Mouse (Mus musculus) WW6 (cell line): ENCODE measurements around the gene Nfatc2.

Source experiments
- DNase-seq: peaks from one replicate; pipeline ENCODE4 v3.0.0-alpha.2; 2013; ENCODE audit warnings: low read depth, low spot score

Gene Nfatc2

DNA sequence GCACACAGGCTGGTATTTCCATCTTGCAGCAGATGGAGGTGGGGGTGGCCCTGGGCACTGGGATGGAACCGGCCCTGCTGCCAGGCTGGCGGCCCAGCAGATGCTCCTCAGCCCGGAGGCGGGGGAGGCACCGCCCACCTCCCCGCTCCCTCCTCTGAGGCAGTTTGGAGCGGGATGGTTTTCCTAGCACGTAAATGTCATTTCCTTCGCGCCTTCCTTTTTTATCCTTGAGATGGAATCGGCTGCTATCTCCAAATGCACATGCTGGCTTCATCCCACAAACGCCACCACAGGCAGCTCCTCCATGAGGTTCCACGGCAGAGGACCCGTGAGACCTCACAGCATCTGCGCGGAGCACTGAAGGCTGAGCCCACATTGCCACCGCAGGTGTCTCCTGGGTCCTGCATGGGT is 160.5 kb downstream of the Nfatc2 start:
- no peak for DNase-seq

DNA sequence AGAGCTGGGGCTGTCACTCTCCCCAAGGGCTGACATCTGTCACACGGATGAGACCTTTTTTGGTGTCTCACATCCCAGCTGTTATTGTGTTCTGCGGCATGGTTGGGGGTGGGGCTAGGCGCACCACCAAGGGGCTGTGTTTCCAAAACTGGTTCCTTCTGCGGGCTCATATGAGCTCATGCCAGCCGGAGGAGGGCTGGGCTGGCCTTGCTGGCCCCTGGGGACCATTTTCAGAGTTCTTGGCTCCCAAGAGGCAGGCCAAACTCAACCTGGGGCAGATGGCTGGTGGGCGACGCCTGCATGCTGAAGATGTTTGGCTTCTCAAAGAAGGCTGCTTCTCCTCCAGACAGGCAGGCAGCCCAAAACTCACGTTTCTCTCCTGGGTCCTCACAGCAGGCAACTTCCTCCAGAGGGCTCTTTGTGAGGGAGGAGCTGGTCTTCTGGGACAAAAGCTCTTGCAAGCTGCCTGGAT is 162.4 kb downstream of the Nfatc2 start:
- DNase-seq = no peak

DNA sequence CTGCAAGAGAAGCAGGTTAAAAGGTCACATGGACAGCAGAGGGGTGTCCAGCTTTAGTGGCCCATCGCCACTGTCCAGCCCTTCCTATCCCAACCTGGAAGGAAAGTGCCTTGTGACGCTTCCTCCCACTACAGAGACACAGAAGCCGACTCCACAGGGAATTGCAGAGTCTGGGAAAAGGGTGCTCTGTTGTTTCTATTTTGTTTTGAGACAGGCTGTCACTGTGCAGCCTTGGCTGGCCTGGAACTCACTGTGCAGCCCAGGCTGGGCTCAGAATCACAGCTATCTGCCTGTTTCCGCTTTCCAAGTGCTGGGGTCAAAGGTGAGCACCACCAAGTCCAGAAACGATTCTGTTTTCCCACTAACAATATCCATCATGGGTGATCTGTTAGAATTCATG is 167.3 kb downstream of the Nfatc2 start:
- DNase-seq = no peak

DNA sequence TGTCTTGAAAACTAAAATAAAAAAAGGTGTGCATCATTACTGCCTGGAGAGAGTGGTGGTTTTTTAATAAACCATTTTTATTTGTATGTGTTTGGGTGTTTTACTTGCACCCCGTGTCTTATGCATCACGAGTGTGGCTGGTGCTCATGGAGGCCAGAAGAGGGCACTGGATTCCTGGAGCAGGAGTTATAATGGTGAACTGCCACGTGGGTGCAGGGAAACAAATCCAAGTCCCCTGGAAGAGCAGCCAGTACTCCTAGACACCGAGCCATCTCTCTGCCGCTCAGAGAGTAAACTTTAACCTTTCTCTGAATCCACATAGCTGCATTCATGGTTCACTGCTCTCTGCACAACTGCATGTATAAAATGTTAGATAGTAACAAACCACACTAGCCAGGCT is 168.1 kb downstream of the Nfatc2 start:
- DNase-seq = no peak

DNA sequence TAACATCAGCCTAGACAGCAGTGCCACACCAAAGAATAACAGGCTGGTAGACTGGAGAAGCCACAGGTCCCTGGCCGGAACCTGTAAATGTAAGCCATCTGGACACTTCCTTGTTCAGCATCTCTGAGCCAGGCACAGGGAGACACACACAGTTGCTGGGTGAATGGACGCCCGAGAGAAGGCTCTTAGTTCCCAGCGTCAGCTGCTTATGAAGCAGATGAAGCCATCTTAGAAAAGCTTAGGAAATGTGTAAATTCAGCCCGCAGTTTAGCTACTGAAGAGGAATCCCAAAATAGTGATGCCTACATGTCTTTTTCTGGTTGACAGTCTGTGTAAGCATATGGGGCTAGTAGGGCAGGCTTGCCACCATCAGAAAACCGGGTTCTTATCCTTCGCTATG is 169.1 kb downstream of the Nfatc2 start:
- DNase-seq = no peak

DNA sequence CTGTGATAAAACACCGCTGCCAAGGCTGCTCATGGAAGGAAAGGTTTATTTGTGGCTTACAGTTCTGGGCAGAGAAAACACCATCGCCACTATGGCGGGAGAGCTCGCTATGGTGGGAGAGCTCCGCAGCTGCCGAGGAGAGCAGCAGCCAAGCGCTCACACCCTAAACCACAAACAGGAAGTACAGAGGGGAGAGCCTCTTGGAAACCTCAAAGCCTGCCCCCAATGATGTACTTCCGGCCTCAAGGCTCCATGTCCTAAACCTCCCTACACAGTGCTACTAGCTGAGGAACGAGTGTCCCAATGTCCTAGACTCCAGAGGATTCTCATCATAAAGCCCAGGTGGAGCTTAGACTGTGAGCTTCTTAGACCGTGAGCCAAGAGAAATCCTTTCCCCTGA is 171.9 kb downstream of the Nfatc2 start:
- DNase-seq = no peak

DNA sequence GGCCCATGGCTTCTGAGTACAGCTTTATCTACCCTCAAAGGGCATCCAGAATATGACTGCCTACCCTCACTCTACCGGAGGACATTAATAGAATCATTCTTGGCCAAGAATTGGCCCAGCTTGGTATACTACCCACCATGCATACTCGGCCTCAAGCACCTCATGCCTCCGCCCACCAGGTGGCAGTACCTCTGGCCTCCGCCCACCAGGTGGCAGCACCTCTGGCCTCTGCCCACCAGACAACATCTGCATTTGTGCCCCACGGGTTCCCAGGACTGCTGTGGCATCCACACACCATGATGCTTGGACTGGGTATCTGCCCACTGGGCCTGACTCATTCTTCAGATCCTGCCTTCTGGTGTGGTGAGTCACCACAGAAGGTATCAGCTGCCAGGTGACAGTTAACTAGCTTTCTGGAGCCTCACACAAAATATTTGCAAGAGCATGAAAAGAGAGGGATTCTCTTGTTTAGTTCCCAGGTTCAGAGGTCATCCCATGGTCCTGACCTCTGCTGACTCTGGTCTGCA is 173.0 kb downstream of the Nfatc2 start:
- no peak for DNase-seq
